Mouse (Mus musculus) inflammation-experienced regulatory T-cells, adult 6 months (primary cell): ENCODE measurements around the gene Cbx8. TPM values are rescaled to one million over a fixed set of nuclear protein-coding genes. Genes with fewer than 3 reads are reported as not detected.

Experiments
- ATAC-seq: one replicate; pipeline ENCODE4 v1.8.0; 2017
- polyA plus RNA-seq, 3 experiments: library from polyadenylated mRNA; unstranded; fragments of 100-300 nt; shearing (Covaris generic); gene quantifications; one replicate each; pipeline ENCODE4 v1.2.1; 2017

Cbx8 gene
- polyA plus RNA-seq, 3 experiments from 2014 or later, result 6.5 to 7.6 (median 7.5) TPM

DNA sequence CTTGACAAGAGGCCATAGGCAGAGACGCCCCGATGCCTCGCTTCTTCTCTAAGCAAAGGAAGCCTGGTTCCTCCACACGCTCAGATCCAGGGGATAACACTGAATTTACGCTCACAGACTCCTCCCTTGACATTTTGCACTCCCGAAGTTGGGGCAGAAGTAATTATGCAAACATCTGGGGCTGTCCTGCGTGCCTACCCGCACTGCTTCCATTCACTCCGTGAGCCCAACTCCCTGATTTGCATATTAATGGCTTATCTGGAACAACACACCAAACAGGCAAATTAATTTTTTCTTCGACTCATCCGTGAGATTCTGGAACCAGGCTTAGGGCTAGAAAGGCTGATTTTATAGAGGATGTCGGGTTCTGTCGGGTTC lies 7.4 kb upstream of the Cbx8 start:
- ATAC-seq, result no peak

DNA sequence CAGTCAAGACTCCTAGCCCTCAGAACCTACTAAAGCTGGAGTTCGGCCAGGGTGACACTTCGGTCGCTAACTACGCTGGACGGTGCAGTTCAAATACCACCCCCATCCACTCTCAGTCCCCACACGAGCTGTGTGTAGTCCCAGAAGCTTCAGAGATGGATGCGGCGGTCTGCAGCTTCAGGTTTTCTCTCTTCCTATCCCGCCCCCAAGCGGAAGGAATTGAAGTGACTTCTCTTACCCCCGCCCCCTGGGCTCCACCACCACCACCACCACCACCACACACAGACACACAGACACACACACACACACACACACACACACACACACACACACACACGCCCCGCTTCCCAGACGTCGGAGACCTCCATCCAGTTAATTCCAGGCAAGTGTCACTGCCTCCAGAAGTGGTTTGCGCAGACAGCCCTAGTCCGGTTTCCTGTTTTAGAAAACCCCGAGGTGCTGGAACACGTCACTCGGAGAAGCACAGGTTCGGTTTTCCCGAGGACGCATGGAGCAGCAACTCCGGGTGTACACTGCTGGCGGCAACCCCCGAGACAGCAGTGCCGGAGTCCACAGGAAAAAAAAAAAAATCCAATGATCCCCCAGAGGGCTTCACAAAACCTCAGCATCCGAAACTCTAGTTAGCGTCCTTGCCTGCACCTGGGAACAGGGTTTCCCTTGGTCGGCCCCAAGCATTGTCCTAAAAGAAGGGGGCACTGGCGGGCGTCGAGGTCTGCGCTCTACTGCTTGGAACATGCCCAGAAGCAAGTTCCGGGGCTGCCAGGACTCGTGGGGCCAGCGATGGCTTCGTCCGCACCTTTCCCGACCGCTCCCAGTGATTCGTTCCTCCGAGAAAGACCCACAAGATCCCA lies 6.7 kb upstream of the Cbx8 start:
- ATAC-seq, result no peak

DNA sequence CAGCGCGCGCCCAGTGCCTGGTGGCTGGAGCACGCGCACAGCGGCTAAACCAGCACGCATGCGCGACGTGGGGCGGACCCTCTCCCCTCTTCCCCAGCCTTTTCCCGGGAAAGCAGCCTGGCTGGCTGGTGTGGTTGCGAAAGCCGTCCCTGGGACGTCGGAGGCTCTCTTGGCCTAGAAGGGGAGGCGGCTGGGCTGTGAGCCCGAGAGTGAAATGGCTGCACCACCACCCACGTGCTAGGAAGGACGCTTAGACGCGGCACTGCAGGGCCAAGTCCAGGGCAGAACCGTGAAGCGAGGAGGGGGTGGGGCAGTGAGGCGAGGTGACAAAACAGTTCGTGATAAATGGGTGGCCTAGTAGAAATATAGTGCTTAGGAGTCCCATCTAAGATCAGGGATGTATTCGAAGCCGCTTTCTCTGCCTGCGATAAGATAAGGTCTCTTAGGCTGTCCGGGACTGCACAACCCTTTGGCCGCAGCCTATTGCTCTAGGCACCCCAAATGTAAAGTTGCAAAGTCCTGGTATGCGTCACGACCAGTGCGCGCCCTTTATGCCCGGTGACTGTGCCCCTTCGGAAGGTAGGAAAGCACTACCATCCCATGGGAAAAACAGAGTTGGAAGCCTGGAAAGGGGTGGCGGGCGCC lies 6.0 kb upstream of the Cbx8 start:
- no peak for ATAC-seq

DNA sequence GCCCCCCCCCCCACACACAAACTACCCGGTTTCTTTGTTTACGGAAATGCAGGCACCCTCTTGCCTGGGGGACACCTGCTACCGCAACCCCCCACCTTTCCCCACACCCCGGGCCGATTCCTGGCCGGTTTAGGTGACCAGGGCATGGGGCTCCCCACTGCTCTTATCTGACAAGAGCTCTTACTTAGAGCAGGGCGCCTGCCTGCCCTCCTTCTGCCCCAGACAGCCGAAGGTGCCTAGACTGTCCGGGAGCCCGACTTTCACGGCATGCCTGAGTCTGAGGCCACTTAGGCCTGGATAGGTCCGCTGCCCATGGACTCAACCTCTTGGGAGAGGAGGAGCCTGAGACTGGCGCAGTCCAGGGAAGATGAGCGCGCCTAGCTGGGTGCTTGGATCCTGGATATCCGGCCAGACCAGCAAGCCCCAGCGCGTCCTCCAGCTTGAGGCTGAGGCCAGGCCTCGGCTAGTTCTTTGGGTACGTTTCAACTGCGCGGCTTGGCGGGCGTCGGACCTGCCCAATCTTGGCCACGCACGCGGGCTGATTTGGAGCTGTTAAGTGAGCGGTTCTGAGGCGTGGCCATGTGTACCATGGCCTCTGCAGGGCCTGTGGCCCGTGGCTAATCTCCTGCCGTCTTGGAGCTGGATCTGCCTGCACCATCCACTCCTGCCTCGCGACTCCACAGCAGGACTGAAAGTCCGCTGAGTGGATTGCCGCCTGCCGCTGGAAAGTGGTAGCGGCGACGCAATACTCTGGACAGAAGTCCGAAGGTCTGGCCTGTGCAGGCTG lies 4.0 kb upstream of the Cbx8 start:
- no peak for ATAC-seq

- no peak for ATAC-seq
Measured at GRCm38 (mm10) chr11:119043761-119044550, 3.2 kb upstream of the Cbx8 start.

- ATAC-seq, result no peak
Measured at GRCm38 (mm10) chr11:119043273-119043540, 2.4 kb upstream of the Cbx8 start.

GRCm38 (mm10) chr11:119042466-119043272 lies 1.9 kb upstream of the Cbx8 start:
- no peak for ATAC-seq

DNA sequence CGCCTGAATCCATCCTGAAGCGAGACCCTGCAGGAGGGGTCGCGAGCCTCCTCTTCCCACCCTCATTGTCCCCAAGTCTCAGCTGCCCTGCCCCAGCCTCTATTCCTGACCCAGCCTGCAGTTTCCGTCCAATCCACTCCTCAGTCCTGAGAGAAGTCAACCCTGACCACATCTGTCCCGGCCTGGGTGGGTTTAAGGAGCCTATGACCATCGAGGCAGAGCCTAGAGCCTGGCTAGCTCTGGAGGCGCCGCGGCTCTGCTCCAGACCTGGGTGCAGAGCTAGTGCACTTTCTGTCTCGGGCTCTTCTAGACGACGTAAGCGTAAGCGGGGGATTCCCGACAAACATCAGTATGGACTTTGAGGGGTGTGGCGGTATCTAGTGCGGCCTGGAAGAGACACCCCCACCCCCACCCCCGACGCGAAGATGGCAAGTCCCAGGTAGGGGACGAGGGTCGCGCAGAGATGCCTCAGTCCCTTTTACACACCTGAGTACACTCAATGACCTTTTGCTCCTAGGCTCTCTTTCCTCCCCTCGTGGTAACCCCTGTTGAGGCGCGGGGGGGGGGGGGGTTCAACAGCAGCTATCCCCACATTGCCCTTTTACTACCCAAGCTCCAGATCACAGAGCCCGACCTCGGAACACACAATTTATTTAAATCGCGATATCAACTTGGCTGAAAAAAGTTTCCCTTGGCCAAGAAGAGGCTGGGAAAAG lies 1.1 kb upstream of the Cbx8 start:
- no peak for ATAC-seq

DNA sequence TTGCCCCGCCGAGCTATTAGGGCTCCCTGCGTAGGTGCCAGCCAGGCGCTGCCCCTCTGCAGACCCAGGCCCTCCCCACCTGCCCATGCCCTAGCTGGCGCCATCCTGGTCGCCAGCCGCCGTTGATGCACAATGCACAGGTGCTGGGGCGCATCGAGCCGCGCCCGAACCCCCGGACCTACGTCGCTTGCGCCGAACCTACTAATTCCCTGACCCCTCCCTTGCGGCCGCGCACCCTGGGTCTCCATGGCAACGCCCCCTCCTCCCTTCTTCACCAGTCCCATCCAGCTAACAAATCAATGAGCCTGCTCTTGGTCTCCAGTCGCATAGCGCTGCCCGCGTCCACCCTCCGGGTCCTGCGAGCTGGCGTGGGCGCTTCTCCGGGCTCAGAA lies 552 bp upstream of the Cbx8 start:
- ATAC-seq, result peak; percentile 23

DNA sequence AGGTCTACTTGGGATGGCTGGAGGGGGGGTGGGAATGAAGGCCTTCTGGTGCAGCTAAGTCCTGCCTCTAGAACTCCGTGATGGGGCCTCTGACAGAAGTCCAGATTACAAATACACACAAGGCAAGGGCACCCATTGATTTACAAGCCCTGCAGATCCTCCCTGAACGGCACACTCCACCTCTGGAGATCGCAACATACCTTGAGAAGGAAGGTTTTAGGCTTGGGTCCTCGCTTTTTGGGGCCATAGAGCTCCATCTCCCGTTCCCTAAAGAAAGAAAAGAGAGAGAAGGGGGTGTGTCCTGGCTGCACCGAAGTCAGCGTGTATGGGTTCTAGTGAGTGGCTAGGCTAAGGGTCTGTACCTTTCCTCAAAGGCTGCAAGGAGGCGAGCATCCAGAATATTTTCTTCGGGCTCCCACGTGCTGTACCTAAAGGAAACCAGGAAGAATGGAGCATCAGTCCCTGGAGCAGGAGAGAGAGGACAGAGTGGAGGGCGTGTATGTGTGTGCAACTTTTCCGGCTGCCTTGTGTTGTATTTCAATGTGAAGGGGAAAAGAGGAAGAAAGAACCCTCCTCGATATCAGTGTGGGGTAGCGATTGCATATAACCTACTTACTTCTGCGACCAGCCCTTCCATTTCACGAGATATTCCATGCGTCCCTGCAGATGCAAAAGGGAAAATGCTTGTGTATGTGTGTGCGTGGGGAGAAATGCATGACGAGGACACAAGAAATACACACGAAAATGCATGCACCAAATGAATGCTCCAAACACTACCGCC lies 847 bp downstream of the Cbx8 start:
- no peak for ATAC-seq

GRCm38 (mm10) chr11:119038744-119039484 lies 1.9 kb downstream of the Cbx8 start:
- ATAC-seq, result no peak

GRCm38 (mm10) chr11:119037780-119038401 lies 2.9 kb downstream of the Cbx8 start:
- ATAC-seq, result no peak

DNA sequence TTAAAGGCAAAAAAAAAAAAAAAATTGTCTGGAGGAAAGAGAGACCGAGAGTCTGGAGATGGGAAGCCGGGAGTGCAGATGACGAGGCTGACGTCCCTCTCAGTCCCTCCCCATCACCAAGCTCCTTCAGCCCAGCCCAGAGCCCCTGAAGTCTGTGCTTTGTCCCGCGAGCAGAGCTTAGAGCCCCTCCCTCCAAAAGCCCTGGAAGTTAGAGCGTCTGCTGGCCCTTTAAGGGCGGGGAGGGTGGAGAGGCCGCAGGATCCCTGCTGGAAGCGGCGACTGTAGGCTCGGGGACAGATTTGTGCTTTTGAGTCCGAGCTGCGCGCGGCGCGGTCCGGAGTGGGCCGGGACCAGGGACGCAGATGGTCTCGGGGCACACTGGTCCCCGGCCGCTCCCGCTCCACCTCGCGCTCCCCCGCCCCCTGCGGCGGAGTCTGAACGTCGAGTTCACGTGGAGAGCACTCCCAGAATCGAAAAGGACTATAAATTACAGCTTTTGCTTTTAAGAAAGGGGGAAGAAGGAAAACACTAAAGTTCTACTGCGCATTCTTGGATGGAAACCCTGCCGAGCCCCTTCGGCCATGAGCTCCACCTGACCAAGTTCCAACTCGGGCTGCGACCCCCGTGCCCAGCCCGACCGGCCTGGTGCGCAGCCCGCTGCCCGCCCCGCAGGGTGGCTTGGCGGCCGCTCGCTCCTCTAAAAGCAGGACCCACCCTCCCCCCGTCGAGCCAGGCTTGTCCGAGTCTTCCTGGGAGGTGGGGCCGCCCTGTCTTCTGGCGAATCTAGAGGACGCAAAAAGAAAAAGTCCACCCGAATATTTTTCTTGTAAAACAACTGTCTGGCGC lies 3.6 kb downstream of the Cbx8 start:
- no peak for ATAC-seq

DNA sequence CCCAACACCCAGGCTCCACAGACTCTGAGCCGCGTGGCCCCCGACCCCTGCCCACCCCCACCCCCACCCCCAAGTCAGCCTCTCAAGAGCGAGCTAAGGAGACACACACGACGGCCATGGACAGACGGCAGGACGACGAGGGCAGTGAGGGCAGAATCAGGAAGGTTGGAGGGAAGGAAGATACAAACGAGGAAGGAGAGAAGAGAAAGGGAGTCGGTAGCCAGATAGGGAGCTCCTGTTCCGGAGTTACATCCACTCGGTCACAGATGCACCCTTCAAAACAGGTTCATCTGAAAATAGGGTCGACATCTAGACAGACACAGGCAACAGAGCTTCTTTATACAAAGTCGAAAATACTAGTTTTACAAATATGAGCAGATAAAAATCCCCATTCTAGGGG lies 4.3 kb downstream of the Cbx8 start:
- ATAC-seq, result no peak

DNA sequence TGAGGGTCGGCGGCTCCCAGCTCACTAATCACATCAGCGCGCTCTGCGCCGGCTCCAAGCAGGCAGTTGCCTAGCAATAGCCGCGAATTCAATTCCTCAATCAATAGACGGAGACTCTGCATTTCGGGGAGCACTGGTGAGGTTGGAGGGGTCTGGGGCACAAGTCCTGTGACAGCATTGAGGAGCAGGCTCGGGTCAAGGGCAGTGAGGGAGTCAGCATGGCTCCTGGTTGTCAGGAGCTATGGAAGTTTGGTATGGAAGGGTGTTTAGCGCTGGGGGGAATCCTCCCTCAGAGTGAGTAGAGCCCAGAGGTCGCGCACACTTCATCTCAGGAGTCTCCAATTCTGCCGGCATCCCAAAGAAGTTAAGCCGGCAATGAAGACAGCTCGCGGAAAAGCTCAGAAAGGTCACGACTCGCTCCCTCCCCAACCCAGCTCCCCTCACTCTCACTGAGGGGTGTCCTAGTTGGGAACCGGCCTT lies 5.0 kb downstream of the Cbx8 start:
- no peak for ATAC-seq

DNA sequence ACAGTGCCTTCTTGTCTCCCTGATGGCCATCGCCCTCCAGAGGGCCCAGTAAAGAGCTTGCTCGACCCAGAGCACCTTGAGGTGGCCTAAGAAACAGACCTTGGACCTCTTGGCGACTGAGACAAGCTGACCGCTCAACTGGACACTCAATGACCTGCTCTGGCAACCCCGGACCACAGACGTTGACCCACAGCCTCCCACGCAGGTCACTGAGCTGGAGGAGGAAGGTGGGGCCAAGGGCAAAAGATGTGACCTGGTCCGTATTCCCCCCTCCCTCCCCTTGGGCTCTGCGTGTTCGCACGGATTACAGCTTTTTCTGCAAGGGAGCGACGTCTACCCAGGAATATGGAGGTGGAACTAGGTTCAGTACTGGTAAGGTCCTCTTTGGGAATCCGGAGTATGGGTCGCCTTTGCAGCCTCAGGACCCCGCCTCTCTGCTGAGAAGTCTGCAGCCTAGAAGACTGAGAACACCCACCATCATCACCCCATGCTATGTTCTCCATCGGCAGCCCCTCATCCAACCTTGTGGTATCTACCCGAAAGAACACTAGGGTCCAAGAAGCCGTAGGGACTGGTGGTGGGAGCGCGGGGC lies 5.6 kb downstream of the Cbx8 start:
- no peak for ATAC-seq

GRCm38 (mm10) chr11:119034635-119035034 lies 6.1 kb downstream of the Cbx8 start:
- no peak for ATAC-seq
